Mouse (Mus musculus) heart, embryonic 14.5 days (tissue): Measurements from ENCODE around the gene Dab1. TPM values are rescaled to one million over a fixed set of nuclear protein-coding genes. Genes with fewer than 3 reads are reported as not detected.

ENCODE experiments used
- ATAC-seq: fragments of 200-750 bp; cut with Nextera tagmentation; 2 replicates; pipeline ENCODE4 v1.8.0; 2017; ENCODE audit warnings: low read depth, moderate TSS enrichment; ENCODE audit not compliant: insufficient number of reproducible peaks, insufficient read depth, low FRiP score
- H3K27ac ChIP-seq, 2 experiments: fragments of 200-500 bp in 1 of 2; fragments of 300-500 bp in 1 of 2; sonication (generic) in 1 of 2; replicated peaks in 1 of 2; 2 replicates each; pipeline ENCODE4 v1.5.1; 2012 to 2014; ENCODE audit warnings: low read depth in 2 of 2, low read length in 2 of 2, control low read depth in 1 of 2, mild to moderate bottlenecking in 1 of 2, mixed read lengths in 1 of 2; ENCODE audit not compliant: control insufficient read depth in 1 of 2, insufficient read depth in 1 of 2
- H3K27me3 ChIP-seq: fragments of 300-500 bp; sonication (generic); 2 replicates; pipeline ENCODE4 v1.6.1; 2014; ENCODE audit warnings: mild to moderate bottlenecking, low read length, control low read depth; ENCODE audit not compliant: control insufficient read depth, insufficient read depth
- H3K36me3 ChIP-seq: fragments of 300-500 bp; sonication (generic); 2 replicates; pipeline ENCODE4 v1.6.1; 2014; ENCODE audit warnings: mild to moderate bottlenecking, control low read depth, low read length, mixed read lengths; ENCODE audit not compliant: control insufficient read depth, insufficient read depth
- H3K4me1 ChIP-seq, 2 experiments: fragments of 200-500 bp in 1 of 2; fragments of 300-500 bp in 1 of 2; sonication (generic) in 1 of 2; 2 replicates each; pipeline ENCODE4 v1.6.1; 2012 to 2014; ENCODE audit warnings: low read length in 2 of 2, control low read depth in 1 of 2, mixed read lengths in 1 of 2; ENCODE audit not compliant: control insufficient read depth in 2 of 2, insufficient read depth in 2 of 2
- H3K4me2 ChIP-seq: fragments of 300-500 bp; sonication (generic); 2 replicates; pipeline ENCODE4 v1.6.1; 2014; ENCODE audit warnings: mild to moderate bottlenecking, low read length
- H3K4me3 ChIP-seq, 2 experiments: fragments of 200-500 bp in 1 of 2; fragments of 300-500 bp in 1 of 2; sonication (generic) in 1 of 2; 2 replicates each; pipeline ENCODE4 v1.5.1; 2012 to 2014; ENCODE audit warnings: low read length in 2 of 2, mild to moderate bottlenecking in 2 of 2, control low read depth in 1 of 2, low read depth in 1 of 2, moderate library complexity in 1 of 2; ENCODE audit not compliant: control insufficient read depth in 1 of 2, insufficient read depth in 1 of 2
- H3K9ac ChIP-seq: fragments of 300-500 bp; sonication (generic); 2 replicates; pipeline ENCODE4 v1.6.1; 2014; ENCODE audit warnings: mild to moderate bottlenecking, low read length
- H3K9me3 ChIP-seq: fragments of 300-500 bp; sonication (generic); 2 replicates; pipeline ENCODE4 v1.6.1; 2016; ENCODE audit warnings: low read length, control low read depth; ENCODE audit not compliant: control insufficient read depth
- WGBS: fragments of 180-500 bp; shearing (Covaris S2); extraction: QIAGEN DNeasy Blood & Tissue Kit; methylation state at CpG from one replicate; pipeline ENCODE4 v1.1.7; 2014; 5-methylcytosine and 5-hydroxymethylcytosine counted together
- polyA plus RNA-seq: library from polyadenylated mRNA; unstranded; fragments of >200 nt; fragmentation: Nextera tagmentation; extraction: Ambion mirVana; gene quantifications from 2 replicates; pipeline ENCODE4 v1.2.1, GENCODE M21; 2014

Dab1 gene
- polyA plus RNA-seq, 1 experiment from 2014 or later = 0.99 TPM

GRCm38 (mm10) chr4:104723527-104724045 is 1104.4 kb downstream of the Dab1 start:
- Histone ChIP-seq H3K27me3 (no peaks in the 10 kb centered on the region), H3K36me3 (no peaks in the 10 kb centered on the region), H3K9ac (no peak overlapping the region), H3K4me3 (no peak overlapping the region), H3K4me2 (no peak overlapping the region), H3K9me3 (no peaks in the 10 kb centered on the region), H3K27ac (no peak overlapping the region), H3K4me1 (peaks cover 6% of the 10 kb centered on the region in 2 experiments; a peak in 2 of 4 replicates)
- WGBS = 56% methylated on average over 6 of the region's 6 CpGs
- no peak for ATAC-seq

GRCm38 (mm10) chr4:104724258-104724657 is 1105.1 kb downstream of the Dab1 start:
- Histone ChIP-seq H3K4me1 (peaks cover 7 to 12% of the 10 kb centered on the region in 2 experiments; a peak in 3 of 4 replicates), H3K27me3 (no peaks in the 10 kb centered on the region), H3K4me3 (no peak overlapping the region), H3K27ac (no peak overlapping the region), H3K36me3 (no peaks in the 10 kb centered on the region), H3K9me3 (no peaks in the 10 kb centered on the region), H3K9ac (no peak overlapping the region), H3K4me2 (no peak overlapping the region)
- ATAC-seq = no peak
- 74% methylated on average over 5 of the region's 5 CpGs for WGBS

- 50% methylated on average over 3 of the region's 3 CpGs for WGBS
- ATAC-seq = no peak
- Histone ChIP-seq H3K4me3 (no peak overlapping the region), H3K27me3 (no peaks in the 10 kb centered on the region), H3K4me1 (peaks cover 4 to 8% of the 10 kb centered on the region in 2 experiments; a peak in 3 of 4 replicates), H3K4me2 (no peak overlapping the region), H3K27ac (no peak overlapping the region), H3K9ac (no peak overlapping the region), H3K36me3 (no peaks in the 10 kb centered on the region), H3K9me3 (no peaks in the 10 kb centered on the region)
These were observed 1106.5 kb downstream of the Dab1 start for GRCm38 (mm10) chr4:104725673-104726072.

GRCm38 (mm10) chr4:104729185-104729584 is 1110.0 kb downstream of the Dab1 start:
- Histone ChIP-seq H3K4me2 (no peak overlapping the region), H3K4me3 (no peak overlapping the region), H3K4me1 (peaks cover 4 to 8% of the 10 kb centered on the region in 2 experiments; a peak in 3 of 4 replicates), H3K27ac (no peak overlapping the region), H3K9ac (no peak overlapping the region), H3K9me3 (no peaks in the 10 kb centered on the region), H3K27me3 (no peaks in the 10 kb centered on the region), H3K36me3 (no peaks in the 10 kb centered on the region)
- WGBS = 14% methylated on average over 8 of the region's 8 CpGs
- ATAC-seq = no peak

- no peak overlapping the region for H3K9ac ChIP-seq
- WGBS = 39% methylated on average over 6 of the region's 6 CpGs
- no peaks in the 10 kb centered on the region for H3K36me3 ChIP-seq
- H3K27ac ChIP-seq = no peak overlapping the region
- H3K27me3 ChIP-seq = peaks cover 8% of the 10 kb centered on the region; the same call in 1 of the 2 replicates
- no peak for ATAC-seq
- no peak overlapping the region for H3K4me3 ChIP-seq
- peaks cover 6 to 14% of the 10 kb centered on the region in 2 experiments for H3K4me1 ChIP-seq
- no peaks in the 10 kb centered on the region for H3K9me3 ChIP-seq
- no peak overlapping the region for H3K4me2 ChIP-seq
These were observed 1127.3 kb downstream of the Dab1 start for GRCm38 (mm10) chr4:104746500-104746899.

- 69% methylated on average over 3 of the region's 3 CpGs for WGBS
- Histone ChIP-seq H3K4me2 (no peak overlapping the region), H3K9me3 (no peaks in the 10 kb centered on the region)
These were observed 1134.9 kb downstream of the Dab1 start for GRCm38 (mm10) chr4:104754090-104754489.

GRCm38 (mm10) chr4:104760878-104761624 is 1141.9 kb downstream of the Dab1 start:
- H3K4me1 ChIP-seq = no peaks in the 10 kb centered on the region
- no peak for ATAC-seq

More at GRCm38 (mm10) chr4:104754090-104754489, 1134.9 kb downstream of the Dab1 start:
- no peaks in the 10 kb centered on the region for H3K36me3 ChIP-seq
- peaks cover 11% of the 10 kb centered on the region; the same call in 1 of the 2 replicates for H3K27me3 ChIP-seq
- no peak overlapping the region for H3K27ac ChIP-seq
- no peak for ATAC-seq
- H3K4me3 ChIP-seq = no peak overlapping the region
- H3K4me1 ChIP-seq = no peaks in the 10 kb centered on the region
- no peak overlapping the region for H3K9ac ChIP-seq

More at GRCm38 (mm10) chr4:104760878-104761624, 1141.9 kb downstream of the Dab1 start:
- H3K27ac ChIP-seq = no peak overlapping the region
- no peak overlapping the region for H3K4me2 ChIP-seq
- H3K9me3 ChIP-seq = no peaks in the 10 kb centered on the region
- no peak overlapping the region for H3K9ac ChIP-seq
- WGBS = 60% methylated on average over 13 of the region's 13 CpGs
- no peaks in the 10 kb centered on the region for H3K36me3 ChIP-seq
- H3K27me3 ChIP-seq = no peaks in the 10 kb centered on the region
- H3K4me3 ChIP-seq = no peak overlapping the region
